7 mouse cellular contexts compared by ENCODE assay signal in the genomic region with DNA sequence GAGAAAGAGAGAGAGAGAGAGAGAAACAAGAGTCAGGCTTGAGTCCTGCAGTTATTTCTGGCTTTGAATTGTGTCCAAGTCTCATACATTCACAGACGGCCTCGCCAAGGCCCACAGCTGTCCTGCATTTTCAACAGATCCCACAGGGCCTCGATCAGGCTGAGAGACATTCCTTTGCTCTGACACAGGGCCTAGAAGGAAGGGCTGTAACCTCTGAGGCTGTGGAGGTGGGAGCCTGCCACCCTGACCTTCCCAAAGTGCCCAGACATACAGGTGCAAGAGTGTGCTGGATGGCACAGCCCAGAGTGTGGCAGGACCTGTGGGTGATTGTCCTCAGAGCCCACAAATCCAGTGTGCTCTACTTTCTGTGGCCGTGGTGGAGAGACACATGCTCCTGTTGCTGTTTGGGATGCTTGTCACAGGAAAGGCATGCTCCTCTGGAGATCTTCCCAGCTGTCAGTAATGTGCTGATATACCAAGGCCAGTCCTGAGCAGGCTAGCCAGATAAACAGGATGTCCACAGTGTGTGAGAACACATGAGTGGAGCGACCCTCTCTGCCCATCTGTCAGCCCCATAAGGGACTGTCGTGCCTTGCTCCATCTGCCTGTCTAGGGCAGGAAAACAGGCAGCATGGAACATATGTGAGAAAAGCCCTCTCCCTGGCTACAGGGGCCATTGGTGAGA.
DNase-seq lines count a peak whose midpoint lies in the region; ATAC-seq and TF ChIP-seq lines count a peak whose summit lies in the region.

No protein-coding gene starts in this region.

- no peaks in the 10 kb centered on the region for H3K27me3 ChIP-seq in heart, adult 2 months (ENCODE audit: control insufficient read depth, insufficient read depth, low read length)

- H3K27ac ChIP-seq in heart, adult 2 months, result peak overlapping the region; percentile 92

- 0 out of 2 replicates have a peak, but pooled peaks have one; percentile 13 for TF ChIP-seq POLR2A in heart, adult 2 months (IDR thresholded peaks at IDR 0.05; ENCODE audit: insufficient read depth, low read depth, low read length)
- no peak; the same call in 1 of the 2 replicates for TF ChIP-seq POLR2A in lung, adult 2 months (IDR thresholded peaks at IDR 0.05; ENCODE audit: borderline replicate concordance, extremely low read depth, low read depth, low read length)

- no peaks in the 10 kb centered on the region for H3K36me3 ChIP-seq in heart, adult 2 months (ENCODE audit: control insufficient read depth, insufficient read depth, low read length)

- peak; percentile 4; the same call in 1 of the 2 replicates for TF ChIP-seq CTCF in heart, adult 2 months (IDR thresholded peaks at IDR 0.05)
- no peak for TF ChIP-seq CTCF in lung, adult 2 months (IDR thresholded peaks at IDR 0.05; ENCODE audit: insufficient read depth, low read length)

- H3K4me1 ChIP-seq in heart, adult 2 months (ENCODE audit: control insufficient read depth, insufficient read depth, low read length), result peaks cover 15% of the 10 kb centered on the region
- peaks cover 16% of the 10 kb centered on the region for H3K4me1 ChIP-seq in lung, adult 2 months (ENCODE audit: control insufficient read depth, insufficient read depth, low read length)

- no peak overlapping the region for H3K9ac ChIP-seq in heart, adult 2 months (ENCODE audit: low read depth, low read length)

- no peak for ATAC-seq in megakaryocyte progenitor cell, adult 5-6 weeks (replicated peaks; ENCODE audit: poor library complexity)

- H3K4me3 ChIP-seq in heart, adult 2 months, result no peak overlapping the region
- no peak overlapping the region for H3K4me3 ChIP-seq in lung, adult 2 months (replicated peaks; ENCODE audit: extremely low read depth, low read depth, low read length)

- 8% methylated on average over 6 of the region's 6 CpGs for WGBS in heart, adult 2 months
- 17% methylated on average over 6 of the region's 6 CpGs for WGBS in lung, adult 2 months

- TF ChIP-seq EP300 in heart, adult 2 months (IDR thresholded peaks at IDR 0.05; ENCODE audit: insufficient read depth, low read depth, low read length), result peak; percentile 68

- peak; percentile 75 for DNase-seq in adrenal gland, adult 2 months
- DNase-seq in embryo, embryonic 10.5 days (ENCODE audit: low spot score), result peak; percentile 46
- DNase-seq in heart, adult 2 months, result peak; percentile 77 to 88
- DNase-seq in kidney, adult 11 months, result peak; percentile 67
- DNase-seq in lung, adult 2 months, result peak; percentile 50
- DNase-seq in ovary, postnatal 14 days (ENCODE audit: low spot score), result peak; percentile 33

- intact Hi-C loops in heart, adult 2 months (cut with DNase I), result loop anchor here (5.0 to 10.0 kb wide), 4 partner anchors 38 to 231 kb away; no protein-coding TSS in a partner anchor

- no peaks in the 10 kb centered on the region for H3K79me2 ChIP-seq in heart, adult 2 months (replicated peaks; ENCODE audit: control insufficient read depth, insufficient read depth, low read length)
